Mouse (Mus musculus): ENCODE measurements around the gene Sh2b3. TPM values are rescaled to one million over a fixed set of nuclear protein-coding genes. Genes with fewer than 3 reads are reported as not detected.
A peak's percentile ranks its signal among the peaks of the same experiment; 100 is the strongest.

The Sh2b3 gene
- total and polyA plus RNA-seq, 3 experiments = 22.8 to 38.3 (median 35.4) TPM

- no peaks in the 10 kb centered on the region for H3K27me3 ChIP-seq (replicated peaks)
- no peak for DNase-seq (ENCODE audit: extremely low read depth)
- H3K9me3 ChIP-seq (replicated peaks; ENCODE audit: low read length) = no peaks in the 10 kb centered on the region
- no peak overlapping the region for H3K27ac ChIP-seq (ENCODE audit: insufficient read depth, low read depth)
- peaks cover 6 to 26% of the 10 kb centered on the region in 2 experiments for H3K4me1 ChIP-seq (ENCODE audit: control insufficient read depth in 1 of 2, insufficient read depth in 2 of 2)
- H3K4me3 ChIP-seq (replicated peaks in 1 of 3; ENCODE audit: low read depth in 2 of 3, low read length in 2 of 3, poor library complexity in 1 of 3) = no peak overlapping the region
- no peak overlapping the region for H3K4me2 ChIP-seq (ENCODE audit: insufficient read depth, low read depth, poor library complexity, severe bottlenecking)
- TF ChIP-seq CHD2 (IDR thresholded peaks at IDR 0.05; ENCODE audit: low read length) = no peak
- no peak for TF ChIP-seq ZC3H11A (IDR thresholded peaks at IDR 0.05; ENCODE audit: low read depth, low read length)
- no peak for TF ChIP-seq UBTF (IDR thresholded peaks at IDR 0.05; ENCODE audit: low read depth, low read length)
- TF ChIP-seq E2F4 (IDR thresholded peaks at IDR 0.05; ENCODE audit: insufficient replicate concordance, low read depth, low read length) = no peak
- no peak for TF ChIP-seq MYC (IDR thresholded peaks at IDR 0.05; ENCODE audit: low read depth, low read length)
- TF ChIP-seq RCOR1 (conservative IDR thresholded peaks at IDR 0.05; ENCODE audit: low read depth, low read length) = no peak
- TF ChIP-seq POLR2A (IDR thresholded peaks at IDR 0.05; ENCODE audit: low read depth, low read length) = no peak
- no peak for TF ChIP-seq BHLHE40 (IDR thresholded peaks at IDR 0.05; ENCODE audit: low read depth, low read length)
- TF ChIP-seq TCF12 (IDR thresholded peaks at IDR 0.05; ENCODE audit: low read depth, low read length) = no peak
- no peak for TF ChIP-seq ELF1 (IDR thresholded peaks at IDR 0.05; ENCODE audit: low read depth, low read length)
- no peak for TF ChIP-seq SIN3A (IDR thresholded peaks at IDR 0.05; ENCODE audit: low read length)
- TF ChIP-seq EP300 (IDR thresholded peaks at IDR 0.05; ENCODE audit: low read length) = no peak
- no peak for TF ChIP-seq MAZ (IDR thresholded peaks at IDR 0.05; ENCODE audit: low read depth, low read length)
- TF ChIP-seq MAFK (IDR thresholded peaks at IDR 0.05; ENCODE audit: insufficient replicate concordance, low read length) = no peak
- no peak for TF ChIP-seq POLR2AphosphoS2 (IDR thresholded peaks at IDR 0.05; ENCODE audit: low read depth, low read length)
- no peak for TF ChIP-seq PAX5 (IDR thresholded peaks at IDR 0.05; ENCODE audit: low read length)
- TF ChIP-seq KAT2A (IDR thresholded peaks at IDR 0.05; ENCODE audit: insufficient replicate concordance, low read length) = no peak
- no peak for TF ChIP-seq USF1 (IDR thresholded peaks at IDR 0.05; ENCODE audit: low read depth, low read length)
- no peak for TF ChIP-seq HCFC1 (IDR thresholded peaks at IDR 0.05; ENCODE audit: low read depth, low read length)
- H3K79me2 ChIP-seq (replicated peaks; ENCODE audit: control insufficient read depth, extremely low read depth, insufficient read depth, poor library complexity, severe bottlenecking) = peaks cover 17% of the 10 kb centered on the region
- peaks cover 89 to 98% of the 10 kb centered on the region in 2 experiments for H3K36me3 ChIP-seq (replicated peaks in 1 of 2; ENCODE audit: control insufficient read depth in 1 of 2, insufficient read depth in 1 of 2, low read length in 1 of 2)
- dilution Hi-C loops (cut with MboI; ENCODE audit: extremely low pct_ligation_motif_present, extremely low pct_unique_long_range_greater_than_20kb, low sequenced_read_pairs) (no loop called here), in situ Hi-C loops (cut with MboI; ENCODE audit: low pct_ligation_motif_present, low pct_unique_long_range_greater_than_20kb, low sequenced_read_pairs) (no loop called here)
- H3K9ac ChIP-seq (ENCODE audit: insufficient read depth, low read depth) = no peak overlapping the region
Observed at GRCm38 (mm10) chr5:121817551-121817950, 19.9 kb downstream of the Sh2b3 start.

GRCm38 (mm10) chr5:121816611-121817010 is 20.8 kb downstream of the Sh2b3 start:
- no peak for DNase-seq (ENCODE audit: extremely low read depth)
- TF ChIP-seq ZMIZ1 (IDR thresholded peaks at IDR 0.05; ENCODE audit: low read depth, low read length) = 0 out of 2 replicates have a peak, but pooled peaks have one; percentile 2
- no peak for TF ChIP-seq BHLHE40 (IDR thresholded peaks at IDR 0.05; ENCODE audit: low read depth, low read length)
- in situ Hi-C loops (cut with MboI; ENCODE audit: low pct_ligation_motif_present, low pct_unique_long_range_greater_than_20kb, low sequenced_read_pairs) (no loop called here), dilution Hi-C loops (cut with MboI; ENCODE audit: extremely low pct_ligation_motif_present, extremely low pct_unique_long_range_greater_than_20kb, low sequenced_read_pairs) (no loop called here)
- peaks cover 13 to 30% of the 10 kb centered on the region in 2 experiments for H3K4me1 ChIP-seq (ENCODE audit: control insufficient read depth in 1 of 2, insufficient read depth in 2 of 2)
- no peaks in the 10 kb centered on the region for H3K9me3 ChIP-seq (replicated peaks; ENCODE audit: low read length)
- peaks cover 93 to 98% of the 10 kb centered on the region in 2 experiments for H3K36me3 ChIP-seq (replicated peaks in 1 of 2; ENCODE audit: control insufficient read depth in 1 of 2, insufficient read depth in 1 of 2, low read length in 1 of 2)
- H3K27ac ChIP-seq (ENCODE audit: insufficient read depth, low read depth) = no peak overlapping the region
- no peaks in the 10 kb centered on the region for H3K27me3 ChIP-seq (replicated peaks)
- no peak overlapping the region for H3K9ac ChIP-seq (ENCODE audit: insufficient read depth, low read depth)
- no peak overlapping the region for H3K4me2 ChIP-seq (ENCODE audit: insufficient read depth, low read depth, poor library complexity, severe bottlenecking)
- no peak overlapping the region for H3K4me3 ChIP-seq (replicated peaks in 1 of 3; ENCODE audit: low read depth in 2 of 3, low read length in 2 of 3, poor library complexity in 1 of 3)
- peaks cover 11% of the 10 kb centered on the region for H3K79me2 ChIP-seq (replicated peaks; ENCODE audit: control insufficient read depth, extremely low read depth, insufficient read depth, poor library complexity, severe bottlenecking)
